Mouse (Mus musculus) cerebral cortex, adult 2 months (tissue): ENCODE measurements around the gene Ccr4.

ENCODE experiments used
- WGBS: fragments of 180-500 bp; shearing (Covaris S2); methylation state at CpG from one replicate; pipeline ENCODE4 v1.1.7; 2018; 5-methylcytosine and 5-hydroxymethylcytosine counted together

Ccr4 gene

DNA sequence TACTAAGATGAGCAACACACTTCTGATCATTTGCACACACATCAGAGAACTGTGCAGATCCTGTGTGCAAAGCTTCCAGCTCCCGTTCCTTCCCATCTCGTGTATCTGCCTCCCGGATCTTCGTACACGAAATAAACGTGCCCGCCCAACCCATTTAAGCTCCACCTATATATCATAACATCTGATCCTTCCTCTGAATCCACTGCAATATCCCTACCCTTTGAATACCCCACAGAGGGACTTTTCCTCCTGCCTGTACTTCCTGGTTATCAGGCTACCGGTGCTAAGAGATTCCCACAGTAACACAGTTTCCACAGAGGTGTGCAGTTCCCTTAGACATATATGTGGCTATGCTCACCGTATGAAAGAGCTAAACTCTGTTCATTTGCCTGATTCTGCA, at the start of gene Ccr4:
Gene Ccr4, minus strand, starts transcription at position 101 of the 400 bp plus-strand sequence.
- WGBS = 88% methylated on average over 9 of the region's 9 CpGs

DNA sequence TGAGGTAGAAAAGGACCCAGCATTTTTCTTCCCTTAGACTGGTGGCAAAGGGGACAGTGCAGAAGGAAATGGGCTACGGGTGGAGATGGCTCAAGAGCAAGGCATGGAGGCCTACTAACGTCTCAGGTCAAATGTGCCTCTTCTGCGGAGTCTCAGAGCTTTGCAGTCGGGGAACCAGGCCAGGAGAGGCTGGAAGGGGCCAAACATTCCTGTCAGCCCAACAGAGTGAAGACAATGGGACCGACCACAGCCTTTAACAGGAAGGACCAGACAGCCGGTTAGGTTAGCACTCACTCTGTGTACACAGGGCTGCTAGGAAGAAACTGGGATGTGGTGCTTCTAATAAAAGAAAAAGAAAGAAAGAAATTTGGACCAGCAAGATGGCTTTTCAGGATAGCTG, 45.3 kb upstream of the Ccr4 start:
- WGBS = 63% methylated on average over 6 of the region's 6 CpGs

DNA sequence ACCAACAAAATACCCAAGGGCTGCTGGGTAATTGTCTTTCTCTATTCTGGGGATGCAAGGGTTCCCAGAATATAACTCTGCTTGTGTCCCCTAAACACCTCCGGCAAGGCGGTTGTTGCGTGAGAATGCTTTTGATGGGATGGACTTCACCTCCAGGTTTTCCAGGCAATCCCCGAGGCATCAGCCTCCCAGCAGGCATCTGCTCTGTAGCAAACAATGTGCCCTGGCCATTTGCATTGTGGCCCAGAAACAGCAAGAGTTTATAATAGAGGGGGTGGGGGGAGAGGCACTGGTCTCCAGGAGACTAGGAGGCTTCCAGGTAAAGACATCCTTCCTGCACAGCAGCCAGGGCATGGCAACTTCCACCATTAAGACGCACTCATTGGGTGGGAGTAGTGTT, 44.4 kb upstream of the Ccr4 start:
- WGBS = 78% methylated on average over 5 of the region's 5 CpGs

DNA sequence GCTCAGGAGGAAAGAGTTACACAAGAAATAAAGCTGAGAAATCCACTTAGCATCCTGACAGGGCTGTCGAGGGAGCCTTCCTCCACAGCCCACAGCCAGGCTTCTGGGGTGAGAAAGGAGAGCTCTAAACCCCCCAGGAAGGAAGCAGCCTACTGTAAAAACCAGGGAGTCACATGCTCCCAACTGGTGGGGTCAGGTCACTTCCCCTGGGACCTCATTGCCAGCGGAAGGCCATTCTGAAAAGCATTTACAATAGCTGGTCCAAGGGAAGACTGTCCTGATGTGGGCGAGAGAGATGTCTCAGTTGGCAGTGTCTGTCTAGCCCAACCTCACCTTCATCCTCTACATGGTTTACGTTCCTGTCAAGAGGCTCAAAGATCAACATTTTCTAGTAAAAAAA, 43.8 kb upstream of the Ccr4 start:
- 70% methylated on average over 4 of the region's 4 CpGs for WGBS

DNA sequence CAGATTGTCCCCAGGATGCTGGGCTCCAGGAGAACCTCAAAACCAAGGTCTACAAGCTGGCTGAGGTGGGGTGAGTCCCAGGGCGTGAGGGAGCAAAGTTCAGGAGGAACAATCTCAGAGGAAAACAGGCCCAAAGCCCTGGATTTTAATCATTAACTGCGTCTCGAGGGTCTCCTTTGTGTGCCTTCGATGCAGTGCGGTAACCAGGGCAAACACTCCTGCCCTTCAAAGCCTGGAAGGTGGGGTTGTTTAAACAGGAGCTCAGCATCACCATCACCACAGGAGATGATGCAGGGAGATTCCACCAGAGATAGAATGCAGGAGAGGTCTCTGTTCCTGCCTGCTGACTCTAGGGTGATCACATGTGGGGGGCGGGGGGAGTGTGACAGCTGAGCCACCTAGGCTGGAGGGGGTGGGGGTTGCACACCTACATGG, 42.9 kb upstream of the Ccr4 start:
- WGBS = 76% methylated on average over 6 of the region's 6 CpGs

DNA sequence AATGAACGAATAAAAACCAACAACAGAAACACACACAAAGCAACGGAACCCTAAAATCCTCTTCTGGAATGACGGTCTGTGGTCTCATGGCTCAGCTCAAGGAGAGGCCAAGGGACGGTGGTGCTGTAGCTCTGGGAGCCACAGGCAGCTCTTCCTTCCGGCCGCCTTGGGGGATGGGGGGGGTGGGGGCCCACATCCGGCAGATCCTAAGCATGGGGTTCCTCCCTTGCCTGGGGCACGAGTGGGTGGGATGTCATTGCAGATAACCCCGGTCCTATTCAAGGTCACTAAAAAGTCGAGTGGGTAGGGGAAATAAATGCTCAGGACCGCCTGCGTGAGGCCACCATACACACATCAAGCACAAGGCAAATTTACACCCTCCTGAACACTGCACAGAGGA, 42.0 kb upstream of the Ccr4 start:
- 83% methylated on average over 12 of the region's 12 CpGs for WGBS

DNA sequence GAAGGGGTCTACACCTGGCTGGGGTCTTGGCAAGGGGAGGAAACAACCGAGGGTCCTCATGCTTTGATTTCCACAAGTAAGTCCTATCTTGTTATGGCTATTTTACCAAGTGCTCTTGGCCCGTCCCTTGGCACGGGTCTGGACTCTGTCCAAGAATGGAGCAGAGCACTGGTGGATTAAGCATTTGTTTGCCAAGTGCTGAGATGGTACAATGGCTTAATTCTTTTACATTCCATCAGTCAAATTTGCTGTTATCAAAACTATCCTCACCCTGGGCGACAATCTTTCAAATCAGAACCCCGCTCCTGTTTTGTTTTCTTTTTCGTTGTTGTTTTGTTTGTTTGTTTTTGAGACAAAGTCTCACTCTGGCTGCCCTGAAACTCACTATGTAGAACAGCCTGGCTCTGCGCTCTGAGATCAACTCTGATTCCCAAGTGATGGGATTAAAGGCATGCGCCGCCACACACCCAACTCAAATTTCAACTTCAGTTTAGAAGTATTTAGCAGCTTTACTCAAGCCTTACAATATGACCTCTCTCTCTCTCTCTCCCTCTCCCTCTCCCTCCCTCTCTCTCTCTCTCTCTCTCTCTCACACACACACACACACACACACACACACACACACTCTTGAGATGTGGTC, 40.2 kb upstream of the Ccr4 start:
- WGBS = 57% methylated on average over 9 of the region's 9 CpGs

DNA sequence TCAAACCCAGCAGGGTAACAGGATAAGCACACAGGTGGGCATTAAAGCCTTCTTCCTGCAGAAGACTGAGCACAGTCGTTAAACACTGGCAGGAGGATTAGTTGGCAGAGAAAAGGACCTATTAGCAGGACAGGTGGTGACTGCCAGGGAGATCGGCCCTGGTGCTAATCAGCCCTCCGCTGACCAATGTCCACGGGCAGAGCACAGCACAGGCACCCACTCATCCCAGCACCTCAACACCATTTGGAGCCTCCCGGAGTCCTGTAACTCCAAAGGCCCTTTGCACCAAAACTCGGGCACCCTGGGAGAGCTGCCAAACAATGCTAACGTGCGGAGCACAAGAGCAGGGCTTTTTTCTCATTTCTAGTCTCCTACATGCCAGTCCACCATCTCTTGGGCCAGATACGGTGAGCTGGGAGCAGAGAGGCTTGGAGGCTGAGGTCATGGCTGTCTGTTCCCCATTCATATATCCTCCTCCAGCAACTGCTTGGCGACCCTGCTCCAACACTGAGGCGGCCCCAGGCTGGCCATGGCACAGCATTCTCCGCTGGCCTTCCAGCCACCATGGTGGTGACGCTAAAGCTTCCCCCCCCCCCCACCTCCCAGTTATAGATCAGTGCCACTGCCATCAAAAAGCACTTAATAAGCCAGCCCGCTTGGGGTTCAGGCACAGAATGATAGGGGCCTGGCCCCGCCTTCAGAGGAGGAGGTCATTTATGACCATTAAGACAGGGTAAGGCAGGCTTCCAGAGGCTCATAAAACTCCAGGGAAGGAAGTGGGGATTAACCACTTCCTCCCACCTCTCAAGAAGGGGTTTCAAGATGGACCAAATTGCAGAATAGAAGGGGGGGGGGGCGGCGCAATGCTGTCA, 39.4 kb upstream of the Ccr4 start:
- 59% methylated on average over 17 of the region's 17 CpGs for WGBS

DNA sequence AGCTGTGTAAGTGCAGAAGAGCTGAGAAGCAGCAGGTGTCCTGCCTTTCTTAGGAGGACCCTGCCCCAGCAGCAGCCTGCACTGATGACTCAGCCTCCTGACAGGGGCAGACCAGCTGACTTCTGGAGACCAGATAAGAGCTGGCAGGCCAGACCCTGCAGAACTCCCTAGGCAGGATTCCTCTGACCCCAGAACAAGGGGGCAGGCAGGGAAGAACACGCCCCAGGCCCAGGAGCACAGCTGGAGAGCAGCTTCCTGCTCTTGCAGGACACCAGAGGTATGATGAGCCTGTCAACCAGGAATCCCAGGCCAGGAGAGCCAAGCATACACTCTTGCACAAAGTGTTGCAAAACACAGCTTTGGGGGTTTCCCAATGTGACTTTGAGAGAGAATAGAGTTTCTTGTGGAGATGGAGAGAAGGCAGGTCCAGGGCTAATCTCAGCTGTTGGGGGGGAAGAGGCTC, 36.6 kb upstream of the Ccr4 start:
- 83% methylated on average over 1 of the region's 1 CpGs for WGBS

DNA sequence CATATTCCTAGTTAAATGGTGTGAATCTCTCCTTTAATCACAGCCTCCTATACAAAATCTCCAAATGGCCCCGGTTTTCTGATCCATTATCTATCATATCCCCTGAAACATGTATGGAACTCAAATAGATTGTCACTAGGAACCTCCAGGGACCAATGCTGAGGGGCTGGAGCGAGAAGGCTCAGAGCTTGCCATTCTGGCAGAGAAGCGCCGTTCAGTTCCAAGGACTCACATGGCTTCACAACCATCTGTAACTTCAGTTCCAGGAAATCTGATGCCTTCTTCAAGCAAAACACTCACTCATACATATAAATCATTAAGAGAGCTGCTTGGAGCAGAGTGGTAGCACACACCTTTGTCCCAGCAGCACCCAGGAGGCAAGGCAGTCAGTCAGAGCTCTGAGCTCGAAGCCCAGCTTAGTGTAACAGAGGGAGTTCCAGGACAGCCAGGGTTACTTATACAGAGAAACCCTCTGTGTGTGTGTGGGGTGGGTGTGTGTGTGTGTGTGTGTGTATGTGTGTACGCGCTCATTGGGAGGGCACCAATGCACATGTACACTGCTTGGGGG, 34.4 kb upstream of the Ccr4 start:
- WGBS = 84% methylated on average over 7 of the region's 7 CpGs

DNA sequence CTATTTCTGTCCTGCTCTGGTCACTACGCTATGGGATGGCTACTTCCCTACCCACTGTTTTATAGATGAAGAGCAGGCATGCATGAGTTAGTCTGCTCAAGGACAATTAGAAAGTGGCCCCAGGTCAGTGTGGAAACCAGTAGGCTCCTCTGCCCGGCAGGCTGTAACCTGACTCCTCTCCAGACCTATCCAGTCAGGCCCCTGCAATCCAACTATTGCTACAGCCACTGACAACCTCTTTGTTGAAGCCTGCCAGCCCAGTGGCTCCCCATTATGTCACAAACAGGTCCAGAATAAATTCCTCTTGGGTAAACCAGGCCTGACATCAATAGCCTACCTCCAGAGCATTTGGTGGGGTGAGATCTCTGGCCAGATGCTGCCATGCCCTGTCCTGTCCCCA, 31.9 kb upstream of the Ccr4 start:
- 75% methylated on average over 2 of the region's 2 CpGs for WGBS

DNA sequence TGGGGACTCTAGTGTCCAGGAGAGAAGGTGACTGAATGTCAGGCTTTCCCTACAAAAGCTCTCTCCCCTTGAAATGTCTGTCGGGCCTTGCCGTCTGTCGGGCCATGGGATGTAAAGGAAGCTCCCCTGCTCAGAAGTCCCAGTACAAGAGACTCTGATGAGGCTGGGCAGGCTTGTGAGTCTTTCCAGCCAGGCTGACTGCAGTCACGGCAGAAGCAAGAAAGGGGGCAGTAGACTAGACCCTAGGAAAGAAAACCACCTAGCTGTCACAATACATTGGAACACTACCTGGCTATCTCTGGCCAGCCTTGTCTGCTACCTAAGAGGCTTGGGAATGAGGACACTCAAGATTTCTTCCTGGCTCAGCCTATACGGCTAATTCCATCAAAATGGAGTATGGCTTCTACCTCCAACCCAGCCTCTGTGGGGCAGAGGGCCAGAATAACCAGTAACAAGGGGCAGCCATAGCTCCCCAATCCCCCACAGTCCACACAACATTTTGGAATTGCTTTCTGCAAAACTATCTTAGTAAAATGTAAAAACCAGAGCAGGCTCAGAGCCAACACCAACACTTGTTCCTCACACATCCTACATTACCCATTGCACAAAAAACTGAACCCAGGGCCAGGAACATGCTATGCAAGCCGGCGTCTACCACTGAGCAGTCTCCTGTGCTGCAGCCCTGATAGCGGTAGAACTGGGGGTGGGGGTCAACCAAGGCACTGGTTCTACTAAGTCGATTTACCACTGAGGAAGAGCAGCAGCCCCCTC, 30.2 kb upstream of the Ccr4 start:
- WGBS = 74% methylated on average over 9 of the region's 9 CpGs

DNA sequence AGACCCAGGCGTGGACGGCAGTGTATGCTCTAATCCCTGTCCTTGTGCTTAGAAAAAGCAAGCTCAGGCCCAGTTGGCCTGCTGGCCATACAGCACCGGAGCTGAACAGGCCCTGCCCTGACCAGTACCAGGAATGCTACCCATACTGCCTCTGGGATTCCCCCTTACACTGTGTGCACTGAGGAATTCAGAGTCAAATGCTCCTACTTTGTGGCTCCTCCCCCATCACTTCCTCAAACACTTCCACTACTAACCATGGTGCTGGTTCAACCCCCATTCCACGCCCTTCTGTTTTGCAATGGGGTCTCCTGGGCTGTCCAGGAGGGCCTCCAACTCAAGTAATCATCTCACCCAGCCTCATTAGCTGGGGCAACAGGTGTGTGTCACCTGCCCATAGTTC, 29.1 kb upstream of the Ccr4 start:
- WGBS = 87% methylated on average over 4 of the region's 4 CpGs

DNA sequence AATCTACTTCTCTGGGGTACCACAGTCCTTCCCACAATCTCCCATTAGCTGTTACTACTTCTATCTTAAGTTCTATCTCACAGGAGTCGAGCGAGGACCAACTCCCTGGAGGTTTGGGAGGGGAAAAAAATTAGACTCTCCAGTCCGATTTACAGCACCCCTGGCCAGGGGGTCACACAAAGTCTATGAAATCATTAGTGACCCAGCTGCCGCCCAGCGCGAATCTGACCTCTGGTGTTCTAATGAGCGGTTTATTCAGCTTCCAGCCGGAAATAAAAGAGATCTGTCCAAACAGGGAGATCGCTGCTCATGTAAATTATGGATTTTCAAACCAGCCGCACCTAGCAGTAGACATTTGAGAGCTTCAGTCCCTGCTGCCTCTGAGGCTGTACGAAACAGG, 26.6 kb upstream of the Ccr4 start:
- 73% methylated on average over 11 of the region's 11 CpGs for WGBS

DNA sequence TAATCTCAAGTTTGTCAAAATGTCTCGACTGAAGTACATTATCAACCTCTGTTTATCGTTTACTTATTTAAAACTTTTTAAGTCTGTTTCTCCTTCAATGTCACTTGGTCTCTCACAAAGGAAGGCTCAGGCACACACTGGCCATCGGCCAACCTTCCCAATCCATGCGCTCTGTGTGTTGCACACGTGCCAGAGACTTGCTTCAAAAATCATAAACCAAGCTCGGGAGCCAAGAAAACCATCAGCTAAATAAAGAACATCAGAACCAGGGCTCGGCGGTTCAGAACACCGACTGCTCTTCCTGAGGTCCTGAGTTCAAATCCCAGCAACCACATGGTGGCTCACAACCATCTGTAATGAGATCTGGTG, 23.9 kb upstream of the Ccr4 start:
- 25% methylated on average over 9 of the region's 9 CpGs for WGBS

DNA sequence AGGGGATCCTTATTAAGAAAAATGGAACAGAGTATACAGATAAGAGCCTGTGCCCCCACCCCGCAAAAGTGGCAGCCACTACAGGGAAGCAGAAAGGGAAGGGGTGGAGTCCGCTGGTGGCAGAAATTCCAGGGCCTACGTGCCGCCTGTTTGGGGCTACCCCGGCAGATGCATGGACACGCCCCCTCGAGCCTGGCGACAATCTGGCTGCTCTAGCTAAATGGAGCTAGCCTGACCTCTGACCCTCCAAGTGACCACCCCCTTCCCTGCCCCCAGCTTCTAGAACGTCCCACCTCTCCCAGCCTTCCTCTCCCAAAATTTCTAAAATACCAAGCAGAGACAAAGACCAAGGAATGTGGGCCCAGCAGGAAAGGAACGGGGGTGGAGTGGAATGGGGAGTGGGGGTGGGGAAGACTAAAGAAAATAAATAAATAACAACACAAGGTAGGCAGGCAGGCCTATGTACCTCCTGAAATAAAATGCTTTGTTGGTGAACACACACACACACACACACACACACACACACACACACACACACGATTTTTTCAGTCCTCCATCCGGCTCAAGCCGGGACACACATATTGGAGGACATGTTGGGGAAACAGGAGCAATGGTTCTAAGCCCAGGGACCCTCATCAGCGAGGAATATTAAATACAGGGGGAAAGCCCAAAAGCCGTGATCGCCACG, 23.4 kb upstream of the Ccr4 start:
- 42% methylated on average over 17 of the region's 17 CpGs for WGBS

DNA sequence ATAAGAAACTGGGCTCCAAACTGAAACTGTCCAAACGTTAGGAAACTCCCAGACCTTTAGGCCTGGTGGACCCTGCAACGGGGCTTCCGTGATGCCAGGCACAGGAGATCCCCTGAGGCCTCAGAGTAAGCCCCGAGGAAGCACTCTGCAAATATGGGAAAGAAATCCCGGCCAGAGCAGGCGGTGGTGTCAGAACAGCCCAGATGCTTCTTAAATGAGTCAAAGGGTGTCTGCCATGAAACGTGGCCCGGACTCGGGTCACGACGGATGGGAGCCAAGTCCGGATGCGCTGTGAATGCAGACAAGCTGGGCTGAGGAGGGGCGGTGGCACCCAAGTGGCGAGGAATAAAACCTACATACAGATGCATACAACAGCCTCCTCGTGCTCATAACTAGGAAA, 22.4 kb upstream of the Ccr4 start:
- 34% methylated on average over 16 of the region's 16 CpGs for WGBS

DNA sequence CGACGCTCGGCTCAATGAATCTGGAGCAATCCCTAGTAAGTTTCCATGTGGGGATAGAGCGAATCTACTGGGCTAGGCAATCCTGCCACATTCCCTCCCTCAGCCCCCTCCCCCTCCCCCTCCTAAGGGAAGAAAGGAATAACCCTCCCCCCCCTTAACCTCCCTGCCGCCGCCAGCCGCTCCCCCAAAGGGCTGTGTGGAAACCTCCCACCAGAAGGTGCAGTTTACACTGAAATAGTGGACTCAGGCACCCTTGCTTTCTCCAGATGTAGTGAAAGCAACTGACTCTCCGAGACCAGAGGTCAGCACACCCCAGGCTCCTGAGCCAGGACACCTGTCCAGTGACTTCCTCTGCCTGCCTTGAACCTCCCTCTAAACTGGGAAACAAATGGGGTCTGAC, 21.9 kb upstream of the Ccr4 start:
- WGBS = 59% methylated on average over 8 of the region's 8 CpGs

DNA sequence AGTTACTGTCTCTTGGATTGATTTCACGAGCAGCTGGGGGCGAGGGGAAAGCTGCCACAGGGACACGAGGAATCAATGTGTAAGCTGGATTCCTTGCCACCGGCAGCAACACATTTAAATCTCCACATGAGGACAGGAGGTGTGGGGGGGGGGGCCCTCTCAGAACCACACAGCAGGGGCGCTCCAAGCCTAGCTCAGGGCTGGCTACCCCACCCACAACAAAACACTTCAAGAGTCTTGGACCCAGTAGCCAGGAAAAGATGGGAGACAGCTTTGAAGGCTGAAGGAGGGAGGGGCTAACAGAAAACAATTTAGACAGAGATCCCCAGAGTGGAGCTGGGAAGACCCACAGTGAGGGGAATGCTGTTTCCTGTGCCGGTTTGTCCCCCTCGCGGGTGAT, 21.2 kb upstream of the Ccr4 start:
- WGBS = 20% methylated on average over 8 of the region's 8 CpGs

DNA sequence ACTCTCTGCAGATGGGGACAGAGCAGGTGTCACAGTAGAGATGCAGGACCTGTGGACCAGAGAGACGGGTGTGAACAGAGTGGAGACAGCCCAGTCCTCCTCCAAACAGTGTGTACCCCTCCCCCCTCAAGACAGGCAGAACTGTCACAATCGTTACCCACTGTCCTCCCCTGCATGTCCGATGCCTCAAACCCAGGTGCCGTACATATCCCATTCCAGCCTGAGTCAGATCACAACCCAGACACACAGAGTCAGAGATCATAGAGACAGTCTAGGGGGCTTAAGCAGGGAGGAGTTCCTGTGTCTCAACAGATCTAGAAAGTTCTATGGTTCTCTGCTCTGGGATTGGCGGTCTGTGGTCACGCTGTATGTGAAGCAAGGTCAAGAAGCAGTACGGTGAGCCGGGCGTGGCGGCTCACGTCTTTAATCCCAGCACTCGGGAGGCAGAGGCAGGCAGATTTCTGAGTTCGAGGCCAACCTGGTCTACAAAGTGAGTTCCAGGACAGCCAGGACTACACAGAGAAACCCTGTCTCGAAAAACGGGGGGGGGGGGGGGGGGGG, 20.4 kb upstream of the Ccr4 start:
- WGBS = 94% methylated on average over 13 of the region's 15 CpGs

DNA sequence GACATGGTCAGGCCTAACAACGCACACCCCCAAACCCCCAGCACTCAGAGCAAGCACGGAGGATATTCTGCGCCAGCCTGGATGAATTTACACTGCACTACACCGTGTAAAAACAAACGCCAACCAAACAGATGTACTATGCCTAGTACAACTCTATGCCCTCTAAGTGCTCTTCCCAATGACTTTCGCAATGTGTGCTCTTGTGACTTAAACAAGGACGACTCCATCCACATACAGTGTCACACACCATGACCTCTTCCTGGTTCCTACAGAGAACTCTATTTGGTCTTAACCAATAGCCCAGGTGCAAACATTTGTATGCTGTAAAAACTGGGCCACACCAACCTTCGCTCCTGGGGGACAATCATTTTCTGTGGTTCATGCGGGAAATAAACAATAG, 17.8 kb upstream of the Ccr4 start:
- 89% methylated on average over 9 of the region's 9 CpGs for WGBS
